In genomic region chr2:105687317-105687991, GRCm38 (mm10) we compare ENCODE assay signal across 9 mouse cellular contexts. TPM values are rescaled to one million over a fixed set of nuclear protein-coding genes. Genes with fewer than 3 reads are reported as not detected.
DNase-seq lines count a peak whose midpoint lies in the region; ATAC-seq and TF ChIP-seq lines count a peak whose summit lies in the region.
"Had no signal": no experiment of that assay in that cellular context is flagged by ENCODE, and none has a peak within 500 bp of the region (broad histone marks: within the 10 kb centered on the region; RNA-seq: fewer than 3 reads in every experiment).

No protein-coding gene starts in this region.

- H3K9me3 ChIP-seq in lung, embryonic 14.5 days (ENCODE audit: low read depth, low read length), result no peaks in the 10 kb centered on the region
- H3K9me3 ChIP-seq in hindbrain, embryonic 16.5 days (ENCODE audit: control insufficient read depth, low read length), result no peaks in the 10 kb centered on the region
- H3K9me3 ChIP-seq in midbrain, embryonic 10.5 days (replicated peaks), result no peaks in the 10 kb centered on the region

- H3K27ac ChIP-seq in lung, embryonic 14.5 days (ENCODE audit: low read depth), result no peak overlapping the region
- H3K27ac ChIP-seq in hindbrain, embryonic 16.5 days (ENCODE audit: low read depth, low read length), result peak overlapping the region; percentile 61
- H3K27ac ChIP-seq in midbrain, embryonic 10.5 days (replicated peaks), result peak overlapping the region; percentile 80
- H3K27ac ChIP-seq: macrophage had no signal

- no peaks in the 10 kb centered on the region for H3K36me3 ChIP-seq in lung, embryonic 14.5 days (ENCODE audit: insufficient read depth)
- H3K36me3 ChIP-seq in hindbrain, embryonic 16.5 days (ENCODE audit: control insufficient read depth, insufficient read depth, low read length), result no peaks in the 10 kb centered on the region
- peaks cover 7% of the 10 kb centered on the region for H3K36me3 ChIP-seq in midbrain, embryonic 10.5 days

- peak overlapping the region; percentile 32 for H3K4me2 ChIP-seq in lung, embryonic 14.5 days
- peak overlapping the region; percentile 53 for H3K4me2 ChIP-seq in hindbrain, embryonic 16.5 days (ENCODE audit: low read length)

- no peak overlapping the region for H3K9ac ChIP-seq in lung, embryonic 14.5 days
- peak overlapping the region; percentile 41; the same call in 1 of the 2 replicates for H3K9ac ChIP-seq in hindbrain, embryonic 16.5 days (ENCODE audit: low read depth, low read length)

- peak; percentile 55 for DNase-seq in lung, embryonic 14.5 days
- DNase-seq in lung, postnatal 4 days, result no peak
- peak; percentile 76 for DNase-seq in embryo, embryonic 9.5 days (ENCODE audit: extremely low spot score)
- peak; percentile 73 for DNase-seq in midbrain, embryonic 10.5 days (ENCODE audit: low spot score)
- DNase-seq in natural killer cell, adult 2 months (ENCODE audit: low spot score in 2 of 2), result no peak
- DNase-seq in right cerebral cortex, postnatal 36 days (ENCODE audit: low spot score in 2 of 2), result no peak
- no peak for DNase-seq in urinary bladder, adult 18-20 months (ENCODE audit: low spot score in 2 of 2)

- 3% methylated on average over 13 of the region's 13 CpGs for WGBS in lung, embryonic 14.5 days
- 15% methylated on average over 13 of the region's 13 CpGs for WGBS in hindbrain, embryonic 16.5 days
- WGBS in midbrain, embryonic 10.5 days, result under 1% methylated on average over 13 of the region's 13 CpGs

- ATAC-seq in lung, embryonic 14.5 days (ENCODE audit: insufficient read depth), result peak; percentile 47; the same call in 1 of the 2 replicates
- peak; percentile 61 for ATAC-seq in hindbrain, embryonic 16.5 days

- peaks cover 96% of the 10 kb centered on the region for H3K27me3 ChIP-seq in lung, embryonic 14.5 days (ENCODE audit: insufficient read depth, low read length)
- H3K27me3 ChIP-seq in hindbrain, embryonic 16.5 days (replicated peaks; ENCODE audit: control insufficient read depth, insufficient read depth, low read length), result peaks cover 40% of the 10 kb centered on the region
- peaks cover 100% of the 10 kb centered on the region for H3K27me3 ChIP-seq in midbrain, embryonic 10.5 days (ENCODE audit: low read depth, poor library complexity, severe bottlenecking)

- no peaks in the 10 kb centered on the region for H3K4me1 ChIP-seq in lung, embryonic 14.5 days (ENCODE audit: insufficient read depth)
- peaks cover 9% of the 10 kb centered on the region for H3K4me1 ChIP-seq in hindbrain, embryonic 16.5 days (ENCODE audit: control insufficient read depth, insufficient read depth, low read depth, low read length)
- peaks cover 79% of the 10 kb centered on the region for H3K4me1 ChIP-seq in midbrain, embryonic 10.5 days

- H3K4me3 ChIP-seq in lung, embryonic 14.5 days (ENCODE audit: low read depth, low read length), result no peak overlapping the region
- H3K4me3 ChIP-seq in hindbrain, embryonic 16.5 days (ENCODE audit: low read length), result no peak overlapping the region
- peak overlapping the region; percentile 47 for H3K4me3 ChIP-seq in midbrain, embryonic 10.5 days

- TF ChIP-seq CTCF in lung, embryonic 14.5 days (IDR thresholded peaks at IDR 0.05; ENCODE audit: low read depth), result peak; percentile 33; the same call in 1 of the 2 replicates

RNA-seq across cellular contexts. Expression of gene Pax6, which starts 18.8 kb away (rescaled TPM):
- polyA plus RNA-seq in lung, embryonic 14.5 days (2014; fragmentation: Nextera tagmentation; extraction: Ambion mirVana), result 0.08 TPM in 1 of 2 replicates, not detected in the other
- polyA plus RNA-seq in hindbrain, embryonic 16.5 days (2015; fragmentation: Nextera tagmentation; extraction: Ambion mirVana), result 40.7 and 43.8 TPM in 2 replicates
- 39.0 and 40.1 TPM in 2 replicates for polyA plus RNA-seq in midbrain, embryonic 10.5 days (2016; fragmentation: Nextera tagmentation; extraction: Ambion mirVana)
- polyA plus RNA-seq: macrophage had no signal

Comparison
In these comparisons a context has a peak if more than half of its experiments do, and no peak if none do; other contexts are left out.
1. DNase-seq: peak in lung, embryonic 14.5 days (single experiment), embryo, embryonic 9.5 days (single experiment) and midbrain, embryonic 10.5 days (single experiment); none in lung, postnatal 4 days (0 of 2), natural killer cell, adult 2 months (0 of 2), right cerebral cortex, postnatal 36 days (0 of 2) and urinary bladder, adult 18-20 months (0 of 2).
2. RNA of gene Pax6, which starts 18.8 kb away (polyA plus RNA-seq): 40.7 to 43.8 TPM in hindbrain, embryonic 16.5 days and 39.0 to 40.1 TPM in midbrain, embryonic 10.5 days; 0.08 TPM in lung, embryonic 14.5 days; every median in the first group is over 10 times any median in the second.